Mouse (Mus musculus) erythroblast, adult 5-6 weeks (primary cell): ENCODE data around the gene Sec31b. TPM values are rescaled to one million over a fixed set of nuclear protein-coding genes. Genes with fewer than 3 reads are reported as not detected.

Source experiments
- ATAC-seq: replicated peaks from 2 replicates; pipeline ENCODE4 v1.8.0; 2016; ENCODE audit warnings: moderate number of reproducible peaks, mild to moderate bottlenecking, moderate TSS enrichment, inconsistent platforms; ENCODE audit not compliant: poor library complexity, low FRiP score, severe bottlenecking
- total RNA-seq, 2 experiments: library from RNA; stranded (forward) in 1 of 2; stranded (reverse) in 1 of 2; fragments of 150-400 nt in 1 of 2; fragments of 200-764, 138-1000 nt in 1 of 2; gene quantifications; 2 replicates each; pipeline versions ENCODE4 v1.2.3 to v1.2.4; 2015 to 2017; ENCODE audit warnings: low replicate concordance in 2 of 2

Sec31b gene
- total RNA-seq, 2 experiments from 2014 or later: 0.26 TPM; not detected in 1

DNA sequence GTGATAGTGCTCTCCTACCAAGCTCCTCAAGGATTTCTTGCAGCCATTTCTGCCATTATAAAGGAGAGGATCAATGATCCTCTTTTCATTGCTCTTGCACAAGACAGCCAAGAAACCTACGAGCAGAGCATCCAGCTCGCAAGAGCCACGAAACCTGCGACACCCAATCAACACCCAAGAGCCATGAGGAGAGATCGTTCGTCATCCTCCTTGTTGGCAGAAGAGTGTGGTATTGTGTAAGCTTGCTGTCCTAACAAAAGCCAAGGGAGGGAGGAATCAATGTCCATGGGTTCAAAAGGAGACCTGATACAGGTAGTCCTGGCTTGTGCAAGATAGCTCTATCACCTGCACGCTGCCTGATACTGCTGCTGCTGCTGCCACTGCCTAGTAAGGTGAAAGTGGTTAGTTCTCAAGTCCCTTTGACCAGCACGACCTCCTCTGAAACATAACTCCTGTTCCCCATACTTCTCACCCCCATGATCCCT, 2.9 kb downstream of the Sec31b start:
- ATAC-seq: no peak

DNA sequence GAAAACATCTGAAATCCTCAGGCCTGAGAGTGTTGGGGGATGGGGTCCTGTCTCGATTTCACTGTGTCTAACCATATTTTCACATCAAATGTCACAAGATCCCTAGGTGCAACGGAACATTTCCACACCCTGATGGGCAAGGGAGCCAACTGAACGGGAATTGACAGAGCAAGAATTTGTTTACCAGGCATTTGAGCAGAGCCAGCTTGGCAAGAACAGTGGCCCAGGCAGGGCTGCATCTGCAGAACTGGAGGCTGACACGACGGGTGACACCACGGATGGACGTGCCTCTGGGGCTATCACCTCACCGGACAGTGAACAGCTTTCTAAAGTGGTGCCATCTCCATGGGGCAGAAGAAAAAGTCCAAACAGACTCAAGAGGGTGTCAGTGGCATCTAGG, 8.2 kb downstream of the Sec31b start:
- no peak for ATAC-seq

GRCm38 (mm10) chr19:44535376-44535775, 10.3 kb downstream of the Sec31b start:
- ATAC-seq: no peak

GRCm38 (mm10) chr19:44530018-44530417, 15.6 kb downstream of the Sec31b start:
- ATAC-seq: no peak

DNA sequence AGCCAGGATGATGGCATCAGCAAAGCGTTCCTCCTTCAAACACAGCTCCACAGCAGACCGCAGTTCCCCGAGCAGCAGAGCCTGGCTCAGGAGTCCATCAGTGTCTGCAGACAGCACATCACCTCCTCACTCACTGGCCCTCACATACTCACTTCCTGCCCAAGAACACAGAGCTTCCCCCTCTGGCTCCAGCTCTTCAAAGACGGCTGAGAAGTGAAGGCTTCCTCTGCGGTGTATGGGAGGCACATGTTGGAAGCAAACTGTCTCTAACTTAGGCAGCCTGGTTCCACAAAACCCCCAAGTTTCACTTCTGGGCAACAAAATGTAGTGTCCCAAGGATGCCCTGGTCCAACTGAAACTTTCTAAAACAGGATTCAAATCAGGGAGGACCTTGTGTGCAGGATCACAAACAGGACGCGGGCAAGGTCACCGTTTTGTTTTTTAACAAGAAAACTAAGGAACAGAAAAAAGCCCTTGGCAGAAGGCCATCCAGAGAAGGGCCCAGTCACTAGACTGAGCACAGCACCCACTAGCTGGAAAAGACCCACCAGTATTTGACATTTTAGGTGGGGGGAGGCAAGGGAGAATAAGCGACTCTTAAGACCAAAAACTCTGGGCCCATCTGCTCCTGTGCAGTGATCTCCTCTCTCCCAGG, 20.0 kb downstream of the Sec31b start:
- ATAC-seq: no peak

DNA sequence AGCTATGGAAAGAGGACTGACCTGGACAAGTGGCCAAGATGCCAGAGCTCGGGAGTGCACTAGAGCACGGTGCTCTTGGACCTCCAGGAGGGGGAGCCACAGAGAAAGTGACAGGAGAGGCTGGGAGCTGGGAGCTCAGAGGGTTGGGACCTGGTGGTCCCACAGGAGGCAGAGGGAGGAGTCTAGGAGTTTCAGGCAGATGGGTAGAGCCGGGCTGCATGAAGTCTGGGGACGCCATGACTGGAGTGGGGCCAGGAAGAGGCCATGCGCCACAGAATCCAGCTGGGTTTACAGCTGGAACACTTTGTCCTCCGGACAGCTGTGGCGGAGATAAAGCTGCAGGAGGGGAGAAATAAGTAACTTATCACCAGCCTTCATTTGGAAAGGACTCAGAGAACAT, 26.5 kb downstream of the Sec31b start:
- ATAC-seq: no peak

GRCm38 (mm10) chr19:44517996-44518768, 27.5 kb downstream of the Sec31b start:
- ATAC-seq: no peak

GRCm38 (mm10) chr19:44515769-44516168, 29.9 kb downstream of the Sec31b start:
- no peak for ATAC-seq

DNA sequence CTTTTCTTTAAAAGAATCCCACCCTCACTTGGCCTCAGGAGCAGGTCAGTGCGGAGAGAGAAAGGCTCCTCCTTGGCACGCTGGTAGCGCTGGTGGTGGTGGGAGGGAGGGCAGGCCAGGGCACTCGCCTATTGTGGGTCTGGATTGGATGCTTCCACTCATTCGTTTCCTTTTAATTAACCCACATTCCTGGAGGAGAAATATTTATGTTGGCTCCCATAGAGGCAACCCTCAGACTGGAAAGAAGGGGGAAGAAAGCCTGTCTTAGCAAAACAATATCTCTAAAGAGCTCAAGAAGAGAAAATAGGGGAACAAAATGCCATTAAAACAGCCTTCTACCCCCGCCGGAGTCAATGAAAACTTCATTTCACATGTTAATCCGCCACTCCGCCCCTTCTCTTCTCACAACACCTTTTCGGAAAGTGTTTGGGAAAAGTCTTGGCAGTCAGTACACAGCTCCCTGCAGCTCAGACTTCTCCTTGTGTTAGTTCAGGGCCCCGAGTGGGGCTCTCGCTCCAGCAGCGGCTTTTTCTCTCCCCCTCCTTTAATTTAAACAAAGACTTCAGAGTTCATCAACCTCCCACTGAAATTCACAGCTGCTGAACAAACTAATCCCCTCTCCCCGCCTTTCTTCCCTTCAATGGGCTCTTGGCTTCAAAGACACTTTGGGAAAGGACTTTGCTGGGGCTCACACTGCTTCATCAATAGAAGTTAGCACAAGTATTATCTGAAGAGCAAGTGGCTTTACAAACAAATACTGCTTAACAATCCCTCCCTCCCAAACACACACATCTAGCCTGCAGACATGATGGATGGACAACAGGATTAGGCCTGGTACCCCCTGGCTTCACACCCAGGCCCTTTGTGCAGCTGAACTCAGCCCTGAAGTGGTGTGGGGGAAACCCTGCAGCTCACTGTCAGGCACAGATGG, 30.9 kb downstream of the Sec31b start:
- ATAC-seq: no peak

DNA sequence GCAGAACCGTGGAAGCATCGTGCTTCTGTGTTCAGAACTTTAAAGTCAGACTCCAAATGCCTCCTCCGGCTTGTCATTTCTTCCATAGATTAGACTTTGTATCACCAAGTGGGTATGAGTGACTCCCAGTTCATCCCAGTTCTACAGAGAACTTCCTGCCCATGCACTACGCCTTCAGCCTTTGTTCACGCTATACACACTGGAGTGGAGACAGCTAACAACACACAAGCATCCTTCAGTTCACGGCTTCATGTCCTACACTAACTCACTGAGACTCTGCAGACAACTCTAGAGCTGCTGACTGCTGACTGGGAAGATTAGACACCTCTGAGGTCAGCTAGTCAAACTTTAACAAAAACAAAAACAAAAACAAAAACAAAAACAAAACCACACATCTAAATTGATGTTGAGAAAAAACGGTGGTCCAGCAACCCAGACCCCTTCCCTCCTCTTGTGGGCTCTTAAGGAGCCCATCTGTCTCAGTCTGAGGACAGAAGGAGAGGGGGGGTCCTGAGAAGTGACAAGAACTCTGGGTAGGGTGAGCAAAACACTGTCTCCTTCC, 31.7 kb downstream of the Sec31b start:
- ATAC-seq: no peak

DNA sequence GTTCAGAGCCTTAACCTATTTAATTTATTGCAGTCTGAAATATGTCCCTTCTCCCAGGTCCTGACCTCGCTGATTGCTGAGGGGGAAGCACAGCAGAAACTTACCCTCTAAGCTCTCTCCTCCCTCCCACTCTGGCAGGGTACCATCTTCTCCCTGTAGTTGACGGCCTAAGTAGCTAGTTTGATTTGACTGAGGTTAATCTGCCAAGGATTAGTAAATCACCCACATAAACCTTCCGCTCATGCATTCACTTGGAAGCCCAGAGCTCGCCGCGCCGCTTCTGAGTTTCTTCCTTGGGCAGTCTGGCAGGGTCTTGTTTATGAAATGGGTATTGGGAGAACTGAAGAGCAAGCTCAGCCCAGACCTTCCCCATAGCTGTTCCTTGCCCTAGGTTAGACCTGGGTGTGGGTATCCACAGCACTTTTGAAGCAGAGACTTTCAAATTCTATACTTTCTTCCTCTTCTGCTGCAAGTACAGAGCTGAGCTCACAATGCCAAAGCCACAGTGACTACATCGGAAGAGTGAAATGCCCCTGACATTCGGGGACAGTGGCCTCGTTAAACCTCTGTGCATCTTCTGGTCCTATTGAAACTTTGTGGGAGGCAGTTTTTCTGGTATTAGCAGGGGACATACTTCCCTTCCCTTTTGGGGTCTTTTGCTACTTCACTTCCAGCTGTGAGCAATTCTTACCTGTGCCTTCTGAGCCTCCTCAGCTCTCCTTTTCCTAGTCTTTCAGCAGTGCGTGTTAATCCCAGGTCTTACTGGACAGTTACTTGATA, 32.4 kb downstream of the Sec31b start:
- no peak for ATAC-seq

- ATAC-seq: no peak
Observed at GRCm38 (mm10) chr19:44512601-44513000, 33.1 kb downstream of the Sec31b start.

- ATAC-seq: no peak
Observed at GRCm38 (mm10) chr19:44511451-44512231, 34.0 kb downstream of the Sec31b start.

GRCm38 (mm10) chr19:44510534-44511175, 35.0 kb downstream of the Sec31b start:
- ATAC-seq: no peak

DNA sequence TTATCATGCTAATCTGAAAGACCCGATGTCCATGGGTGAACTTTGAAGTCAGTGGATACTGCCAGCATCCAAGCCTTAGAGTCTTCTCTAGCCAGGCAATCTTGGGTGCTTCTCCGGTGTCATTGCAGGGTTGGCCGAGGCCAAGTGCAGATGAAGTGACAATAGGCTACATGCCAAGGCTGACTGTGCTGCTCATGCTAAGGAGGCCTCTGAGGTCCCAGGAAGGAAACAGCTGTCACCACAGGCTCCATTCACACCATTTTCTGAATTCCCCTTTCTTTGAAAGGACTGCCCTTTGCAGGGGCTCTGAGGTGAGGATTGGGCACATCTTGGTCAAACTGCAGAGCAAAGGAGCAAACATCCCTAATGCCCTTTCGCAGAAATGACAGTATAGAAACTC, 42.9 kb downstream of the Sec31b start:
- ATAC-seq: no peak

DNA sequence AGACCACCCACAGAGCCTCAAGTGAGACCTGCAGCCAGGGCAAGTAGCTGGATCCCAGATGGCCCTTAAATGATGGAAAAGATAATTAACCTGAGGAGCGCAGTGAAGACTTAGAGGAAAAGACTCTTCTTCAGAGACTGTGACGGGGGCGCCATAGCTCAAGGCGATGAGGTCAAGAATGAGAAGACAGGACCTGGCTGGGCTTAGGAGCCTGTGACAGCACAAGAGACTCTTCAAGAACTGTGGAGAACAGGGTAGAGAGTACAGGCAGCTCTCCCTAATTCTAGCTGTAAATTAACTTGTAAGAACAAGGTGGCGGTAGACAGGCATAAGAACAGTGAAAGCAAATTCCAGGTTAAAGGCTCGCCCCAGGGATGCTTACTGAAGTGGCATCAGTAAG, 43.7 kb downstream of the Sec31b start:
- ATAC-seq: no peak

- no peak for ATAC-seq
Observed at GRCm38 (mm10) chr19:44500240-44500639, 45.4 kb downstream of the Sec31b start.

DNA sequence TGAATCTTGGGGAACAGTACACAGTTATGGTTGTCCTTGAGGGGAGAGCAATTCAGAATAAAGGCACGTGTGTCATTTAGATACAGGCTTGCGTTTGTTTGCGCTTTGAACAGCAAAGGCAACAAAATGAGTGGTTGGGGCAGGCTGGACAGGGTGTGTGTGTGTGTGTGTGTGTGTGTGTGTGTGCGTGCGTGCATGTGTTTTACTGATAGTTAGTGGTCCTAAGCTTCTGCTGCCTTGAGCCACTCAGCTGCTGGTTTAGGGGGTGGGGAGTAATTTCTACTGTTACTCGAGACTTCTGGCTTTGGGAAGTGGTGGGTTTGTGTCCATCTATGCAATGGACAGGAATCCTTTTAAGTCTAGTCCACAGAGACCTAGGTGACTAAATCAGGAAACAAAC, 46.7 kb downstream of the Sec31b start:
- no peak for ATAC-seq
